Mouse (Mus musculus) hindbrain, embryonic 14.5 days (tissue): ENCODE measurements around the gene Gal3st1. TPM values are rescaled to one million over a fixed set of nuclear protein-coding genes. Genes with fewer than 3 reads are reported as not detected.

Experiments used
- ATAC-seq: fragments of 200-750 bp; cut with Nextera tagmentation; 2 replicates; pipeline ENCODE4 v1.8.0; 2017; ENCODE audit warnings: moderate number of reproducible peaks, mild to moderate bottlenecking, moderate TSS enrichment, moderate library complexity; ENCODE audit not compliant: low FRiP score
- DNase-seq: peaks from one replicate; pipeline ENCODE4 v3.0.0-alpha.2; 2015; ENCODE audit warnings: low spot score
- H3K27ac ChIP-seq: fragments of 300-500 bp; sonication (generic); 2 replicates; pipeline ENCODE4 v1.5.1; 2014; ENCODE audit warnings: mild to moderate bottlenecking, moderate library complexity
- H3K27me3 ChIP-seq: fragments of 300-500 bp; sonication (generic); 2 replicates; pipeline ENCODE4 v1.6.1; 2014; ENCODE audit warnings: mild to moderate bottlenecking, low read length, mixed read lengths; ENCODE audit not compliant: control insufficient read depth, insufficient read depth
- H3K36me3 ChIP-seq: fragments of 300-500 bp; sonication (generic); replicated peaks from 2 replicates; pipeline ENCODE4 v1.6.1; 2014; ENCODE audit not compliant: control insufficient read depth, insufficient read depth
- H3K4me1 ChIP-seq: fragments of 300-500 bp; sonication (generic); replicated peaks from 2 replicates; pipeline ENCODE4 v1.6.1; 2014; ENCODE audit warnings: antibody characterized with exemption, low read length, mixed read lengths; ENCODE audit not compliant: control insufficient read depth, insufficient read depth
- H3K4me2 ChIP-seq: fragments of 300-500 bp; sonication (generic); replicated peaks from 2 replicates; pipeline ENCODE4 v1.6.1; 2014; ENCODE audit warnings: mild to moderate bottlenecking, moderate library complexity
- H3K4me3 ChIP-seq: fragments of 300-500 bp; sonication (generic); replicated peaks from 2 replicates; pipeline ENCODE4 v1.5.1; 2014; ENCODE audit warnings: mild to moderate bottlenecking, low read length
- H3K9ac ChIP-seq: fragments of 300-500 bp; sonication (generic); 2 replicates; pipeline ENCODE4 v1.6.1; 2014
- H3K9me3 ChIP-seq: fragments of 300-500 bp; sonication (generic); 2 replicates; pipeline ENCODE4 v1.6.1; 2016; ENCODE audit warnings: low read length; ENCODE audit not compliant: control insufficient read depth
- WGBS: fragments of 180-500 bp; shearing (Covaris S2); extraction: QIAGEN DNeasy Blood & Tissue Kit; methylation state at CpG from one replicate; pipeline ENCODE4 v1.1.7; 2014; 5-methylcytosine and 5-hydroxymethylcytosine counted together
- polyA plus RNA-seq: library from polyadenylated mRNA; unstranded; fragments of >200 nt; fragmentation: Nextera tagmentation; extraction: Ambion mirVana; gene quantifications from 2 replicates; pipeline ENCODE4 v1.2.1, GENCODE M21; 2014

Gene Gal3st1
- polyA plus RNA-seq, 1 experiment from 2014 or later = 8.1 TPM

- no peak overlapping the region for H3K4me3 ChIP-seq
- ATAC-seq (no peak), DNase-seq (no peak)
- H3K4me2 ChIP-seq = no peak overlapping the region
- no peaks in the 10 kb centered on the region for H3K4me1 ChIP-seq
- no peaks in the 10 kb centered on the region for H3K27me3 ChIP-seq
- WGBS = 87% methylated on average over 2 of the region's 2 CpGs
- H3K9me3 ChIP-seq = no peaks in the 10 kb centered on the region
- no peak overlapping the region for H3K27ac ChIP-seq
- H3K9ac ChIP-seq = no peak overlapping the region
- H3K36me3 ChIP-seq = no peaks in the 10 kb centered on the region
Measured at GRCm38 (mm10) chr11:4023321-4023720, 39.9 kb downstream of the Gal3st1 start.

- no peaks in the 10 kb centered on the region for H3K9me3 ChIP-seq
- H3K9ac ChIP-seq = no peak overlapping the region
- no peak overlapping the region for H3K27ac ChIP-seq
- no peaks in the 10 kb centered on the region for H3K4me1 ChIP-seq
- no peaks in the 10 kb centered on the region for H3K27me3 ChIP-seq
- no peaks in the 10 kb centered on the region for H3K36me3 ChIP-seq
- DNase-seq = no peak
- H3K4me2 ChIP-seq = no peak overlapping the region
- no peak for ATAC-seq
- H3K4me3 ChIP-seq = no peak overlapping the region
- 86% methylated on average over 8 of the region's 8 CpGs for WGBS
Measured at GRCm38 (mm10) chr11:4027066-4027465, 43.6 kb downstream of the Gal3st1 start.

GRCm38 (mm10) chr11:4027561-4028334 lies 44.3 kb downstream of the Gal3st1 start:
- ATAC-seq = no peak
- no peak overlapping the region for H3K4me3 ChIP-seq
- H3K9ac ChIP-seq = no peak overlapping the region
- WGBS = 85% methylated on average over 9 of the region's 9 CpGs
- DNase-seq = no peak
- no peak overlapping the region for H3K4me2 ChIP-seq
- no peak overlapping the region for H3K27ac ChIP-seq
- no peaks in the 10 kb centered on the region for H3K4me1 ChIP-seq
- H3K36me3 ChIP-seq = no peaks in the 10 kb centered on the region
- H3K27me3 ChIP-seq = 0 out of 2 replicates have a peak, but pooled peaks cover under 1% of the 10 kb centered on the region
- no peaks in the 10 kb centered on the region for H3K9me3 ChIP-seq

GRCm38 (mm10) chr11:4029343-4029742 lies 45.9 kb downstream of the Gal3st1 start:
- WGBS = 64% methylated on average over 4 of the region's 4 CpGs
- H3K9me3 ChIP-seq = no peaks in the 10 kb centered on the region
- no peak overlapping the region for H3K9ac ChIP-seq
- no peak for ATAC-seq
- no peaks in the 10 kb centered on the region for H3K4me1 ChIP-seq
- H3K27me3 ChIP-seq = 0 out of 2 replicates have a peak, but pooled peaks cover 2% of the 10 kb centered on the region
- no peak overlapping the region for H3K27ac ChIP-seq
- H3K36me3 ChIP-seq = no peaks in the 10 kb centered on the region
- no peak overlapping the region for H3K4me2 ChIP-seq
- H3K4me3 ChIP-seq = no peak overlapping the region
- DNase-seq = no peak

- ATAC-seq (no peak), DNase-seq (no peak)
- Histone ChIP-seq H3K4me1 (no peaks in the 10 kb centered on the region), H3K27me3 (0 out of 2 replicates have a peak, but pooled peaks cover 2% of the 10 kb centered on the region), H3K36me3 (no peaks in the 10 kb centered on the region), H3K27ac (no peak within 1 kb of the TSS), H3K4me3 (no peak within 1 kb of the TSS), H3K4me2 (no peak within 1 kb of the TSS), H3K9me3 (no peaks in the 10 kb centered on the region), H3K9ac (no peak within 1 kb of the TSS)
- WGBS = 43% methylated on average over 16 of the region's 16 CpGs
Measured at GRCm38 (mm10) chr11:4031126-4031941, 47.9 kb downstream of the Gal3st1 start, which contains the start of gene Sec14l4. Gene Sec14l4, plus strand, starts transcription at chr11:4031462.

- ATAC-seq (no peak), DNase-seq (no peak)
- Histone ChIP-seq H3K27me3 (0 out of 2 replicates have a peak, but pooled peaks cover 2% of the 10 kb centered on the region), H3K27ac (no peak overlapping the region), H3K4me1 (no peaks in the 10 kb centered on the region), H3K9ac (no peak overlapping the region), H3K9me3 (no peaks in the 10 kb centered on the region), H3K4me2 (no peak overlapping the region), H3K36me3 (no peaks in the 10 kb centered on the region), H3K4me3 (no peak overlapping the region)
- WGBS = 42% methylated on average over 9 of the region's 12 CpGs
Measured at GRCm38 (mm10) chr11:4031961-4032360, 48.5 kb downstream of the Gal3st1 start.

GRCm38 (mm10) chr11:4033471-4033870 lies 50.0 kb downstream of the Gal3st1 start:
- H3K9ac ChIP-seq = no peak overlapping the region
- H3K9me3 ChIP-seq = no peaks in the 10 kb centered on the region
- no peaks in the 10 kb centered on the region for H3K36me3 ChIP-seq
- no peak overlapping the region for H3K27ac ChIP-seq
- 76% methylated on average over 7 of the region's 7 CpGs for WGBS
- H3K27me3 ChIP-seq = 0 out of 2 replicates have a peak, but pooled peaks cover 2% of the 10 kb centered on the region
- H3K4me3 ChIP-seq = no peak overlapping the region
- ATAC-seq (no peak), DNase-seq (no peak)
- H3K4me2 ChIP-seq = no peak overlapping the region
- no peaks in the 10 kb centered on the region for H3K4me1 ChIP-seq

- H3K9ac ChIP-seq = no peak overlapping the region
- H3K4me2 ChIP-seq = no peak overlapping the region
- 93% methylated on average over 4 of the region's 4 CpGs for WGBS
- H3K4me3 ChIP-seq = no peak overlapping the region
- DNase-seq (no peak), ATAC-seq (no peak)
- no peaks in the 10 kb centered on the region for H3K9me3 ChIP-seq
- H3K27ac ChIP-seq = no peak overlapping the region
- 0 out of 2 replicates have a peak, but pooled peaks cover 2% of the 10 kb centered on the region for H3K27me3 ChIP-seq
- no peaks in the 10 kb centered on the region for H3K4me1 ChIP-seq
- H3K36me3 ChIP-seq = no peaks in the 10 kb centered on the region
Measured at GRCm38 (mm10) chr11:4034169-4034568, 50.7 kb downstream of the Gal3st1 start.

GRCm38 (mm10) chr11:4035116-4035892 lies 51.9 kb downstream of the Gal3st1 start:
- Histone ChIP-seq H3K9ac (no peak overlapping the region), H3K9me3 (no peaks in the 10 kb centered on the region), H3K27me3 (0 out of 2 replicates have a peak, but pooled peaks cover 2% of the 10 kb centered on the region), H3K27ac (no peak overlapping the region), H3K4me2 (no peak overlapping the region), H3K36me3 (no peaks in the 10 kb centered on the region), H3K4me3 (no peak overlapping the region), H3K4me1 (no peaks in the 10 kb centered on the region)
- ATAC-seq (no peak), DNase-seq (no peak)
- 71% methylated on average over 18 of the region's 18 CpGs for WGBS
